Mouse (Mus musculus): ENCODE data around the gene Mrpl57. TPM values are rescaled to one million over a fixed set of nuclear protein-coding genes. Genes with fewer than 3 reads are reported as not detected.

Mrpl57 gene
- 48.4 and 60.5 TPM in 2 replicates for polyA plus RNA-seq (2012; rRNA removed)

GRCm38 (mm10) chr14:57825788-57826751 lies at the start of gene Mrpl57, which contains the start of gene Ska3:
TSS of gene Mrpl57 (plus strand) at chr14:57826234.
TSS of gene Ska3 (minus strand) at chr14:57826185.

GRCm38 (mm10) chr14:57797991-57798931 lies 27.8 kb upstream of the Mrpl57 start, which contains the start of gene Sap18:
TSS of gene Sap18 (plus strand) at chr14:57798180.

Other genes with a start within 250 kb of the Mrpl57 start
- 12.4 and 20.2 TPM in 2 replicates for gene Xpo4, start 160.8 kb upstream of the Mrpl57 start, polyA plus RNA-seq (2012; rRNA removed)
- 0.02 and 0.04 TPM in 2 replicates for gene Gm49361, start 80.1 kb upstream of the Mrpl57 start, polyA plus RNA-seq (2012; rRNA removed)
- 13.1 and 19.3 TPM in 2 replicates for gene Lats2, start 67.8 kb upstream of the Mrpl57 start, polyA plus RNA-seq (2012; rRNA removed)
- 53.2 and 109 TPM in 2 replicates for gene Sap18, start 28.1 kb upstream of the Mrpl57 start, polyA plus RNA-seq (2012; rRNA removed)
- 22.7 and 24.1 TPM in 2 replicates for gene Ska3, start within 50 bp of the Mrpl57 start, polyA plus RNA-seq (2012; rRNA removed)
- 15.5 and 34.0 TPM in 2 replicates for gene Zdhhc20, start 64.0 kb downstream of the Mrpl57 start, polyA plus RNA-seq (2012; rRNA removed)
- gene Micu2, start 173.0 kb downstream of the Mrpl57 start, polyA plus RNA-seq (2012; rRNA removed), result 39.3 and 41.0 TPM in 2 replicates
- gene Fgf9, start 244.3 kb downstream of the Mrpl57 start, polyA plus RNA-seq (2012; rRNA removed), result 1.6 and 5.0 TPM in 2 replicates

Measured in central nervous system, embryonic 11.5 days (tissue).